ENCODE assay signal across 11 mouse cellular contexts in the genomic region with DNA sequence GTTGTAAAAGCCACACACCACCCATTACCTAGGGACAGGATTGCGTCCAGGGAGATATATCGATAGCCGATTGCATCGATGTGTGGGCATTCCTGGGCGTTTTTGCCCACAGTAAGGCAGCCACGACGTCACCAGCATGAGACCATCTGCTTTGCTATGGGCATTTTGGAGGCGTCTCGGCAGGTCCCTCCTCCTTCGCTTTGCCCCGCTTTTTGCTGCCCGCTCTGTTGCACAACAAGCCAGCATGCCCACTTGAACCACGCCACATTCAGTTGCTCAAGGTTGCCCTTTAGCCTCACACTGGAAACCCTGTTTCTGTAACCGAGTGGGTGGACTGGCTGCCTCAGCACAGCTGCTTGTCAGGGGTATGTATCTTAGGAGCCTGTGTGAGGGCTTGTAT.
DNase-seq lines count a peak whose midpoint lies in the region; ATAC-seq and TF ChIP-seq lines count a peak whose summit lies in the region.
"Had no signal": no experiment of that assay in that cellular context is flagged by ENCODE, and none has a peak within 500 bp of the region (broad histone marks: within the 10 kb centered on the region; RNA-seq: fewer than 3 reads in every experiment).

No protein-coding gene starts in this region.

- peak overlapping the region; percentile 74 for H3K27ac ChIP-seq in hindbrain, postnatal 0 days
- H3K27ac ChIP-seq in hindbrain, embryonic 16.5 days (ENCODE audit: low read depth, low read length): no peak overlapping the region; the same call in 1 of the 2 replicates
- H3K27ac ChIP-seq in intestine, embryonic 15.5 days: no peak overlapping the region
- H3K27ac ChIP-seq in stomach, postnatal 0 days (replicated peaks): no peak overlapping the region
- H3K27ac ChIP-seq: lung, embryonic 15.5 days had no signal

- DNase-seq in hindbrain, postnatal 0 days (ENCODE audit: low spot score): no peak
- DNase-seq in cerebellum, adult 9-10 months: peak; percentile 81
- peak; percentile 84 for DNase-seq in lung, postnatal 25 days (ENCODE audit: low spot score)
- no peak for DNase-seq in adrenal gland, postnatal 4 days (ENCODE audit: low spot score in 2 of 2)
- DNase-seq in ovary, postnatal 36 days (ENCODE audit: low spot score): no peak
- no peak for DNase-seq in stomach, postnatal 0 days (ENCODE audit: low spot score)
- DNase-seq: heart, postnatal 14 days had no signal

- ATAC-seq in hindbrain, postnatal 0 days: no peak
- ATAC-seq in hindbrain, embryonic 16.5 days: no peak
- ATAC-seq in intestine, embryonic 15.5 days: peak; percentile 24; the same call in 1 of the 2 replicates
- no peak for ATAC-seq in stomach, postnatal 0 days (ENCODE audit: low FRiP score, low TSS enrichment)

- no peak overlapping the region for H3K4me2 ChIP-seq in hindbrain, postnatal 0 days (ENCODE audit: low read depth, low read length)
- H3K4me2 ChIP-seq in hindbrain, embryonic 16.5 days (ENCODE audit: low read length): no peak overlapping the region
- no peak overlapping the region for H3K4me2 ChIP-seq in intestine, embryonic 15.5 days (replicated peaks)
- no peak overlapping the region for H3K4me2 ChIP-seq in stomach, postnatal 0 days (replicated peaks; ENCODE audit: low read depth)
- H3K4me2 ChIP-seq: lung, embryonic 15.5 days had no signal

- 72% methylated on average over 14 of the region's 14 CpGs for whole genome bisulfite sequencing in hindbrain, postnatal 0 days
- 77% methylated on average over 14 of the region's 14 CpGs for WGBS in hindbrain, embryonic 16.5 days
- 88% methylated on average over 14 of the region's 14 CpGs for WGBS in intestine, embryonic 15.5 days
- WGBS in stomach, postnatal 0 days: 90% methylated on average over 14 of the region's 14 CpGs

- H3K9ac ChIP-seq in hindbrain, postnatal 0 days (replicated peaks; ENCODE audit: low read length): 0 out of 2 replicates have a peak overlapping the region, but pooled peaks have one; percentile 3
- H3K9ac ChIP-seq in hindbrain, embryonic 16.5 days (ENCODE audit: low read depth, low read length): no peak overlapping the region
- no peak overlapping the region for H3K9ac ChIP-seq in intestine, embryonic 15.5 days
- no peak overlapping the region for H3K9ac ChIP-seq in stomach, postnatal 0 days (ENCODE audit: low read length)
- H3K9ac ChIP-seq: lung, embryonic 15.5 days had no signal

- no peak for TF ChIP-seq EP300 in stomach, postnatal 0 days (optimal IDR thresholded peaks at IDR 0.05)

- no peak for TF ChIP-seq CTCF in hindbrain, postnatal 0 days (IDR thresholded peaks at IDR 0.05; ENCODE audit: low read depth)
- TF ChIP-seq CTCF in stomach, postnatal 0 days (IDR thresholded peaks at IDR 0.05; ENCODE audit: low read depth): no peak

- H3K36me3 ChIP-seq in hindbrain, postnatal 0 days (ENCODE audit: insufficient read depth, low read length): no peaks in the 10 kb centered on the region
- no peaks in the 10 kb centered on the region for H3K36me3 ChIP-seq in hindbrain, embryonic 16.5 days (ENCODE audit: control insufficient read depth, insufficient read depth, low read length)
- H3K36me3 ChIP-seq in intestine, embryonic 15.5 days: no peaks in the 10 kb centered on the region
- H3K36me3 ChIP-seq in stomach, postnatal 0 days (ENCODE audit: control insufficient read depth, insufficient read depth, low read length): no peaks in the 10 kb centered on the region
- H3K36me3 ChIP-seq: lung, embryonic 15.5 days had no signal

- H3K9me3 ChIP-seq in hindbrain, postnatal 0 days (ENCODE audit: low read length): no peaks in the 10 kb centered on the region
- no peaks in the 10 kb centered on the region for H3K9me3 ChIP-seq in hindbrain, embryonic 16.5 days (ENCODE audit: control insufficient read depth, low read length)
- H3K9me3 ChIP-seq in intestine, embryonic 15.5 days: no peaks in the 10 kb centered on the region
- H3K9me3 ChIP-seq in stomach, postnatal 0 days (ENCODE audit: control insufficient read depth, low read length): no peaks in the 10 kb centered on the region
- H3K9me3 ChIP-seq: G1E; lung, embryonic 15.5 days had no signal

- no peak overlapping the region for H3K4me3 ChIP-seq in hindbrain, postnatal 0 days (ENCODE audit: low read length)
- no peak overlapping the region for H3K4me3 ChIP-seq in hindbrain, embryonic 16.5 days (ENCODE audit: low read length)
- no peak overlapping the region for H3K4me3 ChIP-seq in intestine, embryonic 15.5 days (replicated peaks)
- no peak overlapping the region for H3K4me3 ChIP-seq in stomach, postnatal 0 days (ENCODE audit: low read depth, low read length)
- H3K4me3 ChIP-seq: lung, embryonic 15.5 days had no signal

- peaks cover 14% of the 10 kb centered on the region for H3K4me1 ChIP-seq in hindbrain, postnatal 0 days (ENCODE audit: insufficient read depth, low read length)
- H3K4me1 ChIP-seq in hindbrain, embryonic 16.5 days (ENCODE audit: control insufficient read depth, insufficient read depth, low read depth, low read length): peaks cover 8% of the 10 kb centered on the region; the same call in 1 of the 2 replicates
- peaks cover 19% of the 10 kb centered on the region for H3K4me1 ChIP-seq in intestine, embryonic 15.5 days (replicated peaks)
- H3K4me1 ChIP-seq in stomach, postnatal 0 days (replicated peaks; ENCODE audit: control insufficient read depth, insufficient read depth): no peaks in the 10 kb centered on the region

- H3K27me3 ChIP-seq in hindbrain, postnatal 0 days (ENCODE audit: insufficient read depth, low read length): no peaks in the 10 kb centered on the region
- H3K27me3 ChIP-seq in hindbrain, embryonic 16.5 days (replicated peaks; ENCODE audit: control insufficient read depth, insufficient read depth, low read length): no peaks in the 10 kb centered on the region
- H3K27me3 ChIP-seq in intestine, embryonic 15.5 days (replicated peaks): no peaks in the 10 kb centered on the region
- H3K27me3 ChIP-seq in stomach, postnatal 0 days (ENCODE audit: control insufficient read depth, insufficient read depth, low read length): no peaks in the 10 kb centered on the region
- H3K27me3 ChIP-seq: lung, embryonic 15.5 days had no signal

Comparison
In these comparisons a context has a peak if more than half of its experiments do, and no peak if none do; other contexts are left out.
1. DNase-seq: peak in cerebellum, adult 9-10 months (single experiment) and lung, postnatal 25 days (single experiment); none in hindbrain, postnatal 0 days (single experiment), adrenal gland, postnatal 4 days (0 of 2), ovary, postnatal 36 days (single experiment) and stomach, postnatal 0 days (single experiment).